Mouse (Mus musculus) forebrain, embryonic 14.5 days (tissue): ENCODE measurements around the gene Olfr1351. TPM values are rescaled to one million over a fixed set of nuclear protein-coding genes. Genes with fewer than 3 reads are reported as not detected.
"Not testable (repeated sequence)": the region's sequence is repeated elsewhere in the genome, so short reads cannot be mapped to it uniquely, and the experiment has no call there.

Experiments
- ATAC-seq: fragments of 200-750 bp; cut with Nextera tagmentation; 2 replicates; pipeline ENCODE4 v1.8.0; 2017; ENCODE audit warnings: mild to moderate bottlenecking, moderate library complexity
- DNase-seq: peaks from one replicate; pipeline ENCODE4 v3.0.0-alpha.2; 2015; ENCODE audit warnings: low spot score
- H3K27ac ChIP-seq: fragments of 300-500 bp; sonication (generic); 2 replicates; pipeline ENCODE4 v1.5.1; 2014; ENCODE audit warnings: low read depth, mild to moderate bottlenecking, control low read depth, low read length, moderate library complexity
- H3K27me3 ChIP-seq: fragments of 300-500 bp; sonication (generic); replicated peaks from 2 replicates; pipeline ENCODE4 v1.6.1; 2014; ENCODE audit warnings: low read length, control low read depth, mixed read lengths; ENCODE audit not compliant: control insufficient read depth, insufficient read depth
- H3K36me3 ChIP-seq: fragments of 300-500 bp; sonication (generic); 2 replicates; pipeline ENCODE4 v1.6.1; 2014; ENCODE audit warnings: low read length, control low read depth; ENCODE audit not compliant: control insufficient read depth, insufficient read depth
- H3K4me1 ChIP-seq: fragments of 300-500 bp; sonication (generic); 2 replicates; pipeline ENCODE4 v1.6.1; 2014; ENCODE audit warnings: antibody characterized with exemption, low read length, control low read depth; ENCODE audit not compliant: control insufficient read depth, insufficient read depth
- H3K4me2 ChIP-seq: fragments of 300-500 bp; sonication (generic); 2 replicates; pipeline ENCODE4 v1.6.1; 2014; ENCODE audit warnings: mild to moderate bottlenecking, control low read depth, low read length
- H3K4me3 ChIP-seq: fragments of 300-500 bp; sonication (generic); 2 replicates; pipeline ENCODE4 v1.5.1; 2014; ENCODE audit warnings: low read depth, low read length, control low read depth
- H3K9ac ChIP-seq: fragments of 300-500 bp; sonication (generic); 2 replicates; pipeline ENCODE4 v1.6.1; 2014; ENCODE audit warnings: mild to moderate bottlenecking, low read length, control low read depth, moderate library complexity
- H3K9me3 ChIP-seq: fragments of 300-500 bp; sonication (generic); replicated peaks from 2 replicates; pipeline ENCODE4 v1.6.1; 2016; ENCODE audit warnings: low read length, control low read depth, mixed read lengths; ENCODE audit not compliant: control insufficient read depth
- WGBS: fragments of 180-500 bp; shearing (Covaris S2); extraction: QIAGEN DNeasy Blood & Tissue Kit; methylation state at CpG from one replicate; pipeline ENCODE4 v1.1.7; 2014; 5-methylcytosine and 5-hydroxymethylcytosine counted together
- polyA plus RNA-seq: library from polyadenylated mRNA; unstranded; fragments of >200 nt; fragmentation: Nextera tagmentation; extraction: Ambion mirVana; gene quantifications from 2 replicates; pipeline ENCODE4 v1.2.1, GENCODE M21; 2014

Gene Olfr1351
- not detected in 2 replicates for polyA plus RNA-seq

DNA sequence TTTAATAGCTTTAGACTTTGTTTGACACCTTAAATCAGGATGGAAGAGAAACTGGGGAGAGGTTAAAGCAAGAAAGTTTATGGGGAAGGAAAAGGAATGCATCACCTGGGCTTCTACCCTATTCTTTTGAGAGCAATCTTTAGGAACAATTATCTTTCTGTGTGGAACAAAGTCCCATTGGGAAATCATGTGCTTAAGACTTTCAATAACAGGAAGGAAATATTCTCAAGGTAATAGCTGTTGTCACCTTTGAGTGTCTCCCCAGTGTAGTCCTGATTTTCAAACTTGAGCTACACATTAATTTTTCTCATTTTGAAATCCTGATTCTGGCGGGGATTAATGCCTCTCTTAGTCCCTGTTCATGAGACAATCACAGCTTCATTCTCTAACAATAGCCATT, at the start of gene Olfr1351:
TSS of gene Olfr1351 (plus strand) at position 301 of the 400 bp plus-strand sequence.
- no peaks in the 10 kb centered on the region for H3K27me3 ChIP-seq
- no peaks in the 10 kb centered on the region for H3K4me1 ChIP-seq
- H3K9me3 ChIP-seq, result no peaks in the 10 kb centered on the region
- H3K27ac ChIP-seq, result no peak within 1 kb of the TSS
- no peak within 1 kb of the TSS for H3K4me3 ChIP-seq
- WGBS, result 82% methylated on average over 1 of the region's 1 CpGs
- no peak within 1 kb of the TSS for H3K9ac ChIP-seq
- no peak within 1 kb of the TSS for H3K4me2 ChIP-seq
- H3K36me3 ChIP-seq, result no peaks in the 10 kb centered on the region
- ATAC-seq, result no peak
- no peak for DNase-seq

DNA sequence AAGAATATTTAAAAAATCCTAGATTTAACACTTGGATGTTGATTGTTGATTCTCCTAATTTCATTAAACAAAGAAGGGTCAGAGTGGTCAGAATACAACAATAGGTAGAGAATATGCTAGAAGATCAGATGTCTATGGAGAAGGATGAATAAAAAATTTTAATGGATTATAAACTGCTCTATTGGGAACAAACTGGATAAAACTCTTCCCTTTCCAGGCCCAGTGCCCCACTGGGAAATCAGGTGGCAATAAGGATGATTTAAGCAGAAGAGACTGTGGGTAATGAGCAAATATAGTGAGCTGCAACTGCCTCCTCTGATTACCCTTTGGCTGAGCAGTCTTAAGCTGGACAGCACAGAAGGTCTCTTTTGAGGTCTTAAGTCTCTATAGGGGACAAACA, 49.3 kb upstream of the Olfr1351 start, which contains the start of gene Olfr1353:
TSS of gene Olfr1353 (plus strand) at position 301 of the 400 bp plus-strand sequence.
- not testable (repeated sequence) for H3K4me1 ChIP-seq, H3K4me3 ChIP-seq, H3K27ac ChIP-seq, H3K4me2 ChIP-seq, H3K36me3 ChIP-seq, H3K27me3 ChIP-seq, ATAC-seq, H3K9ac ChIP-seq, H3K9me3 ChIP-seq, DNase-seq

DNA sequence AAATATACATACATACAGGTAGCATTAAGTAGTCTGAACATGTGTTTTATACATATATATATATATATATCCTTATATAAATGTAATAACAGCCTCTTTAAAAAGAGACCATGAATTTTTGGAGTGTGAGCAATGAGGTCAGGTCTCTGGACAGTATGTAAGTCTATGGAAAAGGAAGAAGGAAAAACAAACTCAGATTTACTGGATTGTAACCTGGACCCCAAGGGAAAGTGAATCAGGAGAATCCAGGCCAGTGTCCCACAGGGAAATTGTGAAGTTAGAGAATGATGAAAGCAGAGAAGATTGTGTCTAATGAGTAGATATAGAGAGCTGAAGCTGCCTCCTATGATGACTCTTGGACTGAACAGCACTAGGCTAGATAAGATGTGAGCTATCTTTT, 31.5 kb upstream of the Olfr1351 start, which contains the start of gene Olfr1352:
TSS of gene Olfr1352 (plus strand) at position 301 of the 400 bp plus-strand sequence.
- no peak within 1 kb of the TSS for H3K9ac ChIP-seq
- H3K36me3 ChIP-seq, result no peaks in the 10 kb centered on the region
- H3K4me1 ChIP-seq, result no peaks in the 10 kb centered on the region
- ATAC-seq (no peak), DNase-seq (no peak)
- H3K27ac ChIP-seq, result no peak within 1 kb of the TSS
- no peaks in the 10 kb centered on the region for H3K9me3 ChIP-seq
- H3K27me3 ChIP-seq, result no peaks in the 10 kb centered on the region
- no peak within 1 kb of the TSS for H3K4me3 ChIP-seq
- no peak within 1 kb of the TSS for H3K4me2 ChIP-seq

DNA sequence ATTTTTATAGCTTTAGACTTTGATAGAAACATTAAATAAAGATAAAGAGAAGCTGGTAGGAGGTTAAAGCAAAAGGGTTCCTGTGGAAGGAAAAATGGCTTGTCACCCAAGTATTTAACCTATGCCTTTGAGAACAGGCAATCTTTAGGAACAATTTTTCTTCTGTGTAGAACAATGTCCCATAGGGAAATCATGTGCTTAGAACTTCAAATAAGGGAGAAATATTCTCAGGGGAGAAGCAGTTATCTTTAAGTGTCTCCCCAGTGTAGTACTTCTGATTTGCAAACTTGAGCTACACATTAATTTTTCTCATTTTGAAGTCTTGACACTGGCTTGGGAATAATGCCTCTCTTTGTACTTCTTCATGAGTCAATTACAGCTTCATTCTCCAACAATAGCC, 16.2 kb downstream of the Olfr1351 start, which contains the start of gene Olfr57:
TSS of gene Olfr57 (plus strand) at position 301 of the 400 bp plus-strand sequence.
- ATAC-seq (no peak), DNase-seq (no peak)
- no peak within 1 kb of the TSS for H3K27ac ChIP-seq
- no peaks in the 10 kb centered on the region for H3K9me3 ChIP-seq
- H3K4me1 ChIP-seq, result no peaks in the 10 kb centered on the region
- no peak within 1 kb of the TSS for H3K9ac ChIP-seq
- no peaks in the 10 kb centered on the region for H3K36me3 ChIP-seq
- no peak within 1 kb of the TSS for H3K4me3 ChIP-seq
- H3K27me3 ChIP-seq, result no peaks in the 10 kb centered on the region
- H3K4me2 ChIP-seq, result no peak within 1 kb of the TSS

DNA sequence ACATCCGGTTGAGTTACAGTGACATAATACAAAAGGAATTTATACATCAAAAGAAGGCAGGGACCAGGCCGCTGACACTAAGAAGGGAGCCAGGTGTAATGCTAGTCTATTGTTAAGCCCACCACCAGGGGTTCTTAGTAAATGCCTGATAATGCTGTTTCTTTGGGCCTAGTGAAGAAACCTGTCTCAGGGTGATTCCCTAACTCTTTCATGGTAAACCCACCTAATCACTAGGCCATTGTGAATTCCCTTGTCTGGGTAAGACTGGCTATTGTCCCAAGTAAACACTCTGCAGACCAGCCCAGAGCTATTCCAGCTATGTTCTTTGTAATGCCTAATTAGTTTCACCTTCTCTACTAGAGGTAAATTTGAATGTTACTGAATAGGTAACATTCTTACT, 30.2 kb downstream of the Olfr1351 start:
- DNase-seq, H3K4me3 ChIP-seq, H3K27ac ChIP-seq, H3K36me3 ChIP-seq, H3K4me2 ChIP-seq, H3K9me3 ChIP-seq, H3K9ac ChIP-seq, H3K27me3 ChIP-seq, ATAC-seq, H3K4me1 ChIP-seq: not testable (repeated sequence)
- WGBS, result 79% methylated on average over 2 of the region's 2 CpGs

DNA sequence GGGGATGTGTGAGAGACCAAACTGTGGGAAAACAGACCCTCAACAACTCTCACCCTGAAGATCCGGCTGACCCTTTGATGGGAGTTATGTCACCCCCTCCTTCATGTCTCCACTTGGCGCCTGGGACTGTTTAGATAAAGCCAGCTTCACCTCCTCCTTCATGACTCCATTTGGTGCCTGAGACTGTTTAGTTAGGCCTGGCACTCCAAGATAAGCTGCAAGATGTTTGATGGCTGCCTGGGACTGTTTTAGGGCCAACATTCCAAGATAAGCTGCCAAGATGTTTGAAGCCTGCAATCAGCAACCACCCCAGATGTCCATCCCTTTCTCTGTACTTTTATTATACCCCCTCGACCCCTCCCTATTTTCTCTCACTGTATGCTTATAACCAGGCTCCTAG, 45.1 kb downstream of the Olfr1351 start:
- not testable (repeated sequence) for H3K9ac ChIP-seq, H3K4me1 ChIP-seq, ATAC-seq, H3K4me2 ChIP-seq, DNase-seq, H3K27me3 ChIP-seq, H3K27ac ChIP-seq, H3K4me3 ChIP-seq
- H3K9me3 ChIP-seq, result peaks cover 16% of the 10 kb centered on the region
- H3K36me3 ChIP-seq, result peaks cover 15% of the 10 kb centered on the region
- WGBS, result 85% methylated on average over 3 of the region's 3 CpGs

Other genes with a start within 250 kb of the Olfr1351 start
- gene Slc1a6, start 232.0 kb upstream of the Olfr1351 start, polyA plus RNA-seq, result 2.9 and 3.4 TPM in 2 replicates
- gene Olfr1356, start 160.3 kb upstream of the Olfr1351 start, polyA plus RNA-seq, result not detected in 2 replicates
- not detected in 2 replicates for gene Olfr1355, start 136.9 kb upstream of the Olfr1351 start, polyA plus RNA-seq
- gene Olfr1354, start 99.3 kb upstream of the Olfr1351 start, polyA plus RNA-seq, result not detected in 2 replicates
- gene Olfr8, start 61.8 kb upstream of the Olfr1351 start, polyA plus RNA-seq, result not detected in 2 replicates
- gene Olfr1353, start 49.2 kb upstream of the Olfr1351 start, polyA plus RNA-seq, result not detected in 2 replicates
- gene Olfr1352, start 31.4 kb upstream of the Olfr1351 start, polyA plus RNA-seq, result not detected in 2 replicates
- not detected in 2 replicates for gene Olfr57, start 16.3 kb downstream of the Olfr1351 start, polyA plus RNA-seq
- gene 2610008E11Rik, start 85.1 kb downstream of the Olfr1351 start, polyA plus RNA-seq, result 50.9 and 63.9 TPM in 2 replicates
- gene Vmn2r80, start 136.3 kb downstream of the Olfr1351 start, polyA plus RNA-seq, result not detected in 2 replicates
- gene Vmn2r81, start 235.2 kb downstream of the Olfr1351 start, polyA plus RNA-seq, result not detected in 2 replicates